34 mouse cellular contexts compared by ENCODE assay signal in the genomic region with DNA sequence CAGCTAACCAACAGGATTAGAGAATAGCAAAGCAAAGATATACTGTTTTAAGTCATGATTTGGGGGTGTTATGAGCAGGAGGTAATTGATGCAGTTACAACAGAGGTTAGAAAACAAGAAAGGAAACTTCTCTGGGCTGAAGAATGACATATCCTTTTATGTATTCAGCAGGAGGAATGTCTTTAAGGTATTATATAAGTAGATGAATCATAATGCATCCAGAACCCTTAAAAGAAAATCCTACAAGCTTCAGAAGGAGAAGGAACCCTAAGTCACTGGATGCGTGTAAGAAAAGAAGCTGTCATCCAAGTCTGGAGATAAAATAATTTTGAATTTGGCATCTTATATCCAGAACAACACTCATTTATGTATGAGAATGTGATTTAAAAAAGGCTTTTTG. TPM values are rescaled to one million over a fixed set of nuclear protein-coding genes. Genes with fewer than 3 reads are reported as not detected.
"Had no signal": no experiment of that assay in that cellular context is flagged by ENCODE, and none has a peak within 500 bp of the region (broad histone marks: within the 10 kb centered on the region; RNA-seq: fewer than 3 reads in every experiment).

No protein-coding gene starts in this region.

- ATAC-seq: forebrain, embryonic 13.5 days; forebrain, embryonic 14.5 days; forebrain, embryonic 15.5 days; forebrain, embryonic 16.5 days; forebrain, postnatal 0 days had no signal

- H3K27ac ChIP-seq: embryonic facial prominence, embryonic 10.5 days; embryonic facial prominence, embryonic 12.5 days; embryonic facial prominence, embryonic 13.5 days; embryonic facial prominence, embryonic 15.5 days; forebrain, embryonic 10.5 days; forebrain, embryonic 12.5 days; forebrain, embryonic 13.5 days; forebrain, embryonic 15.5 days; gastrocnemius, adult 2 months; heart, adult 2 months had no signal

- DNase-seq: cerebellum, adult 8-10 months; cerebellum, adult 9-10 months; cerebellum, adult 9-11 months; cerebellum, postnatal 10 days; cerebellum, postnatal 14 days; cerebellum, postnatal 25 days; cerebellum, postnatal 36 days; embryo, embryonic 11 days; forebrain, postnatal 0 days; gastrocnemius, adult 2 months; gastrocnemius, postnatal 10 days; gastrocnemius, postnatal 14 days; gastrocnemius, postnatal 25 days; gastrocnemius, postnatal 36 days; heart, adult 11 months; heart, adult 18-20 months; heart, adult 2 months had no signal

- H3K4me3 ChIP-seq: embryonic facial prominence, embryonic 10.5 days; embryonic facial prominence, embryonic 12.5 days; embryonic facial prominence, embryonic 13.5 days; embryonic facial prominence, embryonic 15.5 days; erythroblast, embryonic 14.5 days; forebrain, embryonic 10.5 days; forebrain, embryonic 12.5 days; forebrain, embryonic 13.5 days; forebrain, embryonic 15.5 days; gastrocnemius, adult 2 months; heart, adult 2 months had no signal

RNA-seq across cellular contexts. Expression of gene Gm45261, which starts 11.1 kb away (rescaled TPM):
- total RNA-seq: common myeloid progenitor, adult 5-6 weeks; forebrain, postnatal 0 days; gastrocnemius, adult 18-20 months; gastrocnemius, adult 2 months; gastrocnemius, adult 8-10 months; gastrocnemius, postnatal 10 days; gastrocnemius, postnatal 14 days; gastrocnemius, postnatal 25 days; gastrocnemius, postnatal 36 days; gastrocnemius, postnatal 4 days; granulocyte monocyte progenitor cell, adult 5-6 weeks; heart, adult 18-20 months; heart, adult 2 months; heart, adult 8-10 months had no signal
